Mouse (Mus musculus) cortical plate, adult 2 months (tissue): ENCODE results near the gene Cbfa2t3. TPM values are rescaled to one million over a fixed set of nuclear protein-coding genes. Genes with fewer than 3 reads are reported as not detected.

Experiments
- H3K27ac ChIP-seq: fragments of 200-500 bp; 2 replicates; pipeline ENCODE4 v1.5.1; 2012; ENCODE audit warnings: low read length, control low read depth, inconsistent platforms; ENCODE audit not compliant: insufficient read depth
- H3K4me1 ChIP-seq: fragments of 200-500 bp; 2 replicates; pipeline ENCODE4 v1.6.1; 2011; ENCODE audit warnings: low read length; ENCODE audit not compliant: control insufficient read depth, insufficient read depth
- H3K4me3 ChIP-seq: fragments of 200-500 bp; 2 replicates; pipeline ENCODE4 v1.5.1; 2011; ENCODE audit warnings: mild to moderate bottlenecking, low read length, control low read depth; ENCODE audit not compliant: insufficient read depth
- CTCF ChIP-seq: fragments of 200-500 bp; IDR thresholded peaks from 2 replicates; pipeline ENCODE4 v1.5.1; 2011; ENCODE audit warnings: mild to moderate bottlenecking, control low read depth, low read length; ENCODE audit not compliant: insufficient read depth; ENCODE audit errors: extremely low read depth
- POLR2A ChIP-seq: fragments of 200-500 bp; IDR thresholded peaks from 2 replicates; pipeline ENCODE4 v1.6.1; 2011; ENCODE audit warnings: mild to moderate bottlenecking, low read length, control low read depth; ENCODE audit not compliant: insufficient read depth; ENCODE audit errors: extremely low read depth
- polyA plus RNA-seq: library from polyadenylated mRNA; depleted of rRNA; stranded (reverse); fragments of >200 nt; gene quantifications from 2 replicates; pipeline ENCODE4 v1.2.3, GENCODE M21; 2012; rRNA removed

The Cbfa2t3 gene
- polyA plus RNA-seq, result 8.6 and 9.1 TPM in 2 replicates

GRCm38 (mm10) chr8:122699005-122699492 is at the start of gene Cbfa2t3:
Cbfa2t3 (minus strand) TSS chr8:122699109.
- no peak for TF ChIP-seq CTCF
- no peak for TF ChIP-seq POLR2A
- Histone ChIP-seq H3K4me3 (no peak within 1 kb of the TSS), H3K4me1 (peaks cover 2% of the 10 kb centered on the region; the same call in 1 of the 2 replicates), H3K27ac (no peak within 1 kb of the TSS)

DNA sequence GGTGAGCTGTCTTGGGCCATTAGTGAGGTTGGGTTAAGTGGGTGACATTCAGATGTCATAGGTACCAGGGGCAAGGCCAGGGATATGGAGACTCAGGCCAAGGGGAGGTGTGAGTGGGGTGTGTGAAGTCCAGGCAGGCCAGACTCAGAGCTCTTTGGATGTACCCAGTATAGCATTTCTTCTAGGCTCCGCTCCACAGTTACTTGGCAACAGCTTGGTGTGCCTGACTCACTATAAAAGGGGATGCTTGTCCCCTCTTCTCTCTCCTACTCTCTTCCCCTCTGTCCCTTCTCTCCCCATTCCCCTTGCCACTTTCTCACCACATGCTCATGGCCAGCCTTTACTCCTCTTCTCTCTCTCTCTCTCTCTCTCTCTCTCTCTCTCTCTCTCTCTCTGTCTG is 48.9 kb upstream of the Cbfa2t3 start:
- Histone ChIP-seq H3K4me1 (peaks cover 10% of the 10 kb centered on the region), H3K27ac (no peak overlapping the region), H3K4me3 (no peak overlapping the region)
- no peak for TF ChIP-seq POLR2A

DNA sequence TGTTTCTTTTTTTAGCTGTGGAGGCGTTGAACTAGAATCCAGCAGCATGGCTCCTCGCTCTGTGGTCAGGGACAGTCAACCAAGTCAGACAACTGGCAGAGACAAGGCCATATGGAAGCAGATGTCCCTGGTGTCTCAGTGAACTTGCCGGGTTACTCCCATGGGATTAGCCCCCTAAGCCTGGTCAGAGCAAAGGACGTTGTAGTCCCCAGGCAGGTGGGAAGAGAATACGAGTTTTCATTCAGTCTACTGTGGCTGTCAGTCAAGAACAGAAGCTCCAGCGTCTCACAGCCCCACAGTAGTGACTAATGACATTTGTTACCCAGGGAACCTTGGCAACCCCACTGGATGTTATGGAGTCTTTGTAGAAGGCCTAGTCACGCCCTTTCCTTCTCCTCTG is 47.5 kb upstream of the Cbfa2t3 start:
- Histone ChIP-seq H3K4me3 (no peak overlapping the region), H3K4me1 (peaks cover 10% of the 10 kb centered on the region), H3K27ac (no peak overlapping the region)
- TF ChIP-seq POLR2A (no peak), CTCF (no peak)

GRCm38 (mm10) chr8:122745750-122746275 is 46.9 kb upstream of the Cbfa2t3 start:
- no peak overlapping the region for H3K4me3 ChIP-seq
- peaks cover 10% of the 10 kb centered on the region for H3K4me1 ChIP-seq
- no peak overlapping the region for H3K27ac ChIP-seq
- TF ChIP-seq POLR2A (no peak), CTCF (no peak)

GRCm38 (mm10) chr8:122745022-122745749 is 46.3 kb upstream of the Cbfa2t3 start:
- H3K4me3 ChIP-seq, result no peak overlapping the region
- TF ChIP-seq CTCF (no peak), POLR2A (no peak)
- H3K4me1 ChIP-seq, result peaks cover 10% of the 10 kb centered on the region
- no peak overlapping the region for H3K27ac ChIP-seq

DNA sequence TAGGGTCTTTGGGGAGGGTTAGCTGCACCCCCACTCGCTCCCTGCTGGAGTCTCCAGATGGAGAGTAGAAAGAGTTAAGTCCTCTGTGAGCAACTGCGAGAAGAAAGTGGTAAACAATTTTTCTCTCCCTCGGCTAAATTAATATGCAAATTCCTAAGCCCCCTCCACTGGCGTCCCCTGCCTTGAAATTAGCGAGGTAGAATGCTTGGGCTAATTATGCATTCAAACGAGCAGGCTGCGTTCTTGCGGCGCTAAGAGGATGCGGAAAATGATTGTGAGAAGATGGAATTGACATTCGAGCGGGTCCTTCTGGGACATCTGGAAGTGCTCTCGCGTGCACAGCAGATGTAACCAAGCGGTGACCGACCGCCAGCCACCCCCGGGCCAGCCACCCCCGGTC is 43.6 kb upstream of the Cbfa2t3 start:
- no peak overlapping the region for H3K4me3 ChIP-seq
- peaks cover 13% of the 10 kb centered on the region for H3K4me1 ChIP-seq
- TF ChIP-seq POLR2A, result no peak
- H3K27ac ChIP-seq, result no peak overlapping the region

GRCm38 (mm10) chr8:122739102-122739725 is 40.3 kb upstream of the Cbfa2t3 start:
- H3K4me3 ChIP-seq, result no peak overlapping the region
- H3K4me1 ChIP-seq, result peaks cover 10% of the 10 kb centered on the region
- no peak overlapping the region for H3K27ac ChIP-seq
- no peak for TF ChIP-seq CTCF
- no peak for TF ChIP-seq POLR2A

GRCm38 (mm10) chr8:122737886-122738285 is 39.0 kb upstream of the Cbfa2t3 start:
- Histone ChIP-seq H3K4me3 (no peak overlapping the region), H3K27ac (no peak overlapping the region), H3K4me1 (peaks cover 8% of the 10 kb centered on the region)
- no peak for TF ChIP-seq POLR2A
- TF ChIP-seq CTCF, result no peak

DNA sequence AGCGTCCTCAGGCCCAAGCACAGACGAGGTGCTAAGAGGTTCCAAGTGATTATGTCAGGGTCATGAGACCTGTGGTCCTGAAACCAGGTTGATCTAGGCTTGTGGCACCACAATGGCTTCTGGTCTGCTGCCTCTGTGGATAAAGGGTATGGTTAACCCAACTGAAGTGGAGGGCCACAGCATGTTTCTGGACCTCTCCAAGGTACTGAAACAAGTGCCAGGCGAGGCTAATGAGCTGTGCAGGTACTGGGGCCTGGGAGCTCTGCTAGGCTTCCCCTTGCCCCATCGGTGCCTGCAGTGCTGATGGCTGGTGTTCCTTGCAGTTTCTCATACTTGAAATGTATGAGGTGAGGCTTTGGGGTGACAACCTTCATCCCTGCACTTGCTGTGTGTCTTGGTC is 38.2 kb upstream of the Cbfa2t3 start:
- TF ChIP-seq POLR2A, result no peak
- TF ChIP-seq CTCF, result no peak
- no peak overlapping the region for H3K4me3 ChIP-seq
- no peak overlapping the region for H3K27ac ChIP-seq
- peaks cover 8% of the 10 kb centered on the region for H3K4me1 ChIP-seq

DNA sequence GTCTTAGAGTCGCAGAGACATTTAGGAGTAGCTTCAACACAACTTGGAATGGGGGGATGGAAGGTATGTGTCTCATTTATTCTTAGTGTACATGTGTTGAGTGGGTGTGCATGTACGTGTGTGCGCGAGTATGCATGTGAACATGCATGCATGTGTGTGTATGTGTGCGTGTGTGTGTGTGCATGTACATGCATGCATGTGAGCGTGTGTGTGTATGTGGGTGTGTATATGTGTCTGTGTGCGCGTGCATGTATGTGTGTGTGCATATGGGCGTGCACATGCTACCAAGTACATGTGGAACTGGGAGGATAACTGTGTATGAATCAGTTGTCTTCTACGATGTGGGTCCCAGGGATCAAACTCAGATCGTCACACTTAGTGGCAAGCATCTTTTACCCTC is 37.7 kb upstream of the Cbfa2t3 start:
- peaks cover 8% of the 10 kb centered on the region for H3K4me1 ChIP-seq
- no peak overlapping the region for H3K27ac ChIP-seq
- H3K4me3 ChIP-seq, result no peak overlapping the region
- TF ChIP-seq POLR2A (no peak), CTCF (no peak)
